Mouse (Mus musculus): Measurements from ENCODE around the gene Gab2.

DNA sequence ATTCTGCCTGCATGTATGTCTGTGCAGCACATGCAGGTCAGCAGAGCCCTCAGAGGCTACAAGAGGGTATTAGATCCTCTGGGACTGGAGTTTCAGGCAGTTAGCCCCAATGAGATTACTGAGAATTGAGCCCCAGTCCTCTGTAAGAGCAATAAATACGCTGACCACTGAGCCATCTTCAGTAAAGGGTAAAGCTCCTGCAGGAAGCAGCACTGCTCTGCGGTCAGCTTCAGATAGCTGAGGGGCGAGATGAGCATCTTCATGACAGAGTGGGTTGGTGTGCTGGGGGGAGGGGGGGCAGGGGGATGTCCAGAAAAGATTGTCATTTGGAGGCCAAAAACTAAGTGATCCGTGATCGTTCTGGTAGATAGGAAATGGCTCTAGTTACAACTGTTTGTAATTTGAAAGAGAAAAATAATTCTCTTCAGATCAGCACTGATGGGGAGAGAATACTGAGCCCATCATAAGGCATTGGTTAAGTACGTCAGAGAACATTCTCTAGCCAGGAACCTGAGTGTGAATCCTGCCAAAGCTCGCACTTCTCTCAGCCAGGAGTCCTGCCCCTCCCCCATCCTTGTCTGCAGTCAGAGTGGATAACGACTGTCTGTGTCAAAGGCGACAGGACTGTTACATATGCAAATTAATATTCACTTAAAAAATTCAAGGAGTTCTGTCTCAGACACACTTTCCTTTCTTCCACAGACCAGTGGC is 264.9 kb downstream of the Gab2 start:
- TF ChIP-seq CTCF (IDR thresholded peaks at IDR 0.05; ENCODE audit: low read depth, low read length) (no peak), POLR2A (IDR thresholded peaks at IDR 0.05; ENCODE audit: borderline replicate concordance, low read depth, low read length) (no peak)
